Mouse (Mus musculus) heart, embryonic 12.5 days (tissue): ENCODE results near the gene Lyar. TPM values are rescaled to one million over a fixed set of nuclear protein-coding genes. Genes with fewer than 3 reads are reported as not detected.
A peak's percentile ranks its signal among the peaks of the same experiment; 100 is the strongest.

Source experiments
- ATAC-seq: fragments of 200-750 bp; cut with Nextera tagmentation; 2 replicates; pipeline ENCODE4 v1.8.0; 2017; ENCODE audit warnings: moderate TSS enrichment, moderate library complexity; ENCODE audit not compliant: insufficient number of reproducible peaks, low FRiP score
- H3K27ac ChIP-seq: fragments of 300-500 bp; sonication (generic); 2 replicates; pipeline ENCODE4 v1.5.1; 2016; ENCODE audit warnings: mild to moderate bottlenecking, moderate library complexity; ENCODE audit not compliant: poor library complexity, severe bottlenecking
- H3K27me3 ChIP-seq: fragments of 300-500 bp; sonication (generic); replicated peaks from 2 replicates; pipeline ENCODE4 v1.6.1; 2016; ENCODE audit warnings: mild to moderate bottlenecking, moderate library complexity
- H3K36me3 ChIP-seq: fragments of 300-500 bp; sonication (generic); 2 replicates; pipeline ENCODE4 v1.6.1; 2016; ENCODE audit warnings: mild to moderate bottlenecking, moderate library complexity
- H3K4me1 ChIP-seq: fragments of 300-500 bp; sonication (generic); replicated peaks from 2 replicates; pipeline ENCODE4 v1.6.1; 2016; ENCODE audit warnings: mild to moderate bottlenecking
- H3K4me2 ChIP-seq: fragments of 300-500 bp; sonication (generic); 2 replicates; pipeline ENCODE4 v1.6.1; 2016; ENCODE audit warnings: mild to moderate bottlenecking, moderate library complexity
- H3K4me3 ChIP-seq: fragments of 300-500 bp; sonication (generic); 2 replicates; pipeline ENCODE4 v1.5.1; 2016; ENCODE audit warnings: mild to moderate bottlenecking
- H3K9ac ChIP-seq: fragments of 300-500 bp; sonication (generic); 2 replicates; pipeline ENCODE4 v1.6.1; 2016; ENCODE audit warnings: mild to moderate bottlenecking, moderate library complexity
- H3K9me3 ChIP-seq: fragments of 300-500 bp; sonication (generic); replicated peaks from 2 replicates; pipeline ENCODE4 v1.6.1; 2016; ENCODE audit warnings: mild to moderate bottlenecking, moderate library complexity
- WGBS: fragments of 180-500 bp; shearing (Covaris S2); methylation state at CpG from one replicate; pipeline ENCODE4 v1.1.7; 2016; 5-methylcytosine and 5-hydroxymethylcytosine counted together
- polyA plus RNA-seq: library from polyadenylated mRNA; unstranded; fragments of >200 nt; fragmentation: Nextera tagmentation; extraction: Ambion mirVana; gene quantifications from 2 replicates; pipeline ENCODE4 v1.2.1, GENCODE M21; 2016

Gene Lyar
- 59.4 and 61.3 TPM in 2 replicates for polyA plus RNA-seq

- Histone ChIP-seq H3K9me3 (no peaks in the 10 kb centered on the region), H3K4me2 (peak within 1 kb of the TSS; percentile 90), H3K27me3 (no peaks in the 10 kb centered on the region), H3K27ac (peak within 1 kb of the TSS; percentile 29), H3K9ac (peak within 1 kb of the TSS; percentile 88), H3K4me1 (peaks cover 18% of the 10 kb centered on the region), H3K36me3 (peaks cover 31% of the 10 kb centered on the region), H3K4me3 (peak within 1 kb of the TSS; percentile 89)
- WGBS, result under 1% methylated on average over 55 of the region's 55 CpGs
- peak; percentile 90 for ATAC-seq
Measured at GRCm38 (mm10) chr5:38220328-38220912, at the start of gene Lyar, which contains the start of gene Zbtb49. Gene Lyar (plus strand): TSS chr5:38220470. Gene Zbtb49 (minus strand): TSS chr5:38220457.

- Histone ChIP-seq H3K4me3 (no peak overlapping the region), H3K4me1 (no peaks in the 10 kb centered on the region), H3K9me3 (0 out of 2 replicates have a peak, but pooled peaks cover 13% of the 10 kb centered on the region), H3K36me3 (no peaks in the 10 kb centered on the region), H3K27ac (no peak overlapping the region), H3K9ac (no peak overlapping the region), H3K4me2 (no peak overlapping the region), H3K27me3 (peaks cover 15% of the 10 kb centered on the region)
- WGBS, result 40% methylated on average over 5 of the region's 5 CpGs
- ATAC-seq, result no peak
Measured at GRCm38 (mm10) chr5:38173766-38174165, 46.5 kb upstream of the Lyar start.

GRCm38 (mm10) chr5:38174256-38174912 is 45.9 kb upstream of the Lyar start:
- no peak for ATAC-seq
- Histone ChIP-seq H3K4me3 (no peak overlapping the region), H3K9ac (no peak overlapping the region), H3K36me3 (no peaks in the 10 kb centered on the region), H3K4me1 (no peaks in the 10 kb centered on the region), H3K4me2 (no peak overlapping the region), H3K27me3 (peaks cover 15% of the 10 kb centered on the region), H3K27ac (no peak overlapping the region), H3K9me3 (0 out of 2 replicates have a peak, but pooled peaks cover 13% of the 10 kb centered on the region)
- 75% methylated on average over 16 of the region's 16 CpGs for WGBS

GRCm38 (mm10) chr5:38184688-38185285 is 35.5 kb upstream of the Lyar start:
- no peak overlapping the region for H3K9ac ChIP-seq
- 73% methylated on average over 6 of the region's 6 CpGs for WGBS
- ATAC-seq, result no peak
- H3K27ac ChIP-seq, result no peak overlapping the region
- H3K4me3 ChIP-seq, result no peak overlapping the region
- H3K36me3 ChIP-seq, result no peaks in the 10 kb centered on the region
- H3K4me1 ChIP-seq, result no peaks in the 10 kb centered on the region
- H3K4me2 ChIP-seq, result no peak overlapping the region
- peaks cover 3% of the 10 kb centered on the region; the same call in 1 of the 2 replicates for H3K27me3 ChIP-seq
- peaks cover 3% of the 10 kb centered on the region; the same call in 1 of the 2 replicates for H3K9me3 ChIP-seq

- Histone ChIP-seq H3K4me1 (no peaks in the 10 kb centered on the region), H3K27me3 (peaks cover 3% of the 10 kb centered on the region; the same call in 1 of the 2 replicates), H3K4me2 (no peak overlapping the region), H3K4me3 (no peak overlapping the region), H3K9me3 (peaks cover 4% of the 10 kb centered on the region; the same call in 1 of the 2 replicates), H3K9ac (no peak overlapping the region), H3K36me3 (no peaks in the 10 kb centered on the region), H3K27ac (no peak overlapping the region)
- no peak for ATAC-seq
- 70% methylated on average over 2 of the region's 2 CpGs for WGBS
Measured at GRCm38 (mm10) chr5:38187006-38187405, 33.3 kb upstream of the Lyar start.

- WGBS, result 82% methylated on average over 3 of the region's 3 CpGs
- ATAC-seq, result no peak
- H3K9me3 ChIP-seq, result peaks cover 4% of the 10 kb centered on the region; the same call in 1 of the 2 replicates
- no peak overlapping the region for H3K9ac ChIP-seq
- H3K27me3 ChIP-seq, result peaks cover 3% of the 10 kb centered on the region; the same call in 1 of the 2 replicates
- H3K4me3 ChIP-seq, result no peak overlapping the region
- no peaks in the 10 kb centered on the region for H3K36me3 ChIP-seq
- no peaks in the 10 kb centered on the region for H3K4me1 ChIP-seq
- no peak overlapping the region for H3K27ac ChIP-seq
- no peak overlapping the region for H3K4me2 ChIP-seq
Measured at GRCm38 (mm10) chr5:38190907-38191306, 29.4 kb upstream of the Lyar start.

- Histone ChIP-seq H3K27ac (no peak overlapping the region), H3K4me3 (no peak overlapping the region), H3K9ac (no peak overlapping the region), H3K36me3 (peaks cover 5% of the 10 kb centered on the region), H3K27me3 (no peaks in the 10 kb centered on the region), H3K9me3 (no peaks in the 10 kb centered on the region), H3K4me1 (no peaks in the 10 kb centered on the region), H3K4me2 (no peak overlapping the region)
- 22% methylated on average over 2 of the region's 2 CpGs for WGBS
- ATAC-seq, result no peak
Measured at GRCm38 (mm10) chr5:38194946-38195345, 25.3 kb upstream of the Lyar start.

GRCm38 (mm10) chr5:38195941-38196340 is 24.3 kb upstream of the Lyar start:
- no peaks in the 10 kb centered on the region for H3K27me3 ChIP-seq

GRCm38 (mm10) chr5:38196821-38197481 is 23.3 kb upstream of the Lyar start:
- Histone ChIP-seq H3K9me3 (no peaks in the 10 kb centered on the region), H3K27ac (no peak overlapping the region), H3K9ac (0 out of 2 replicates have a peak overlapping the region, but pooled peaks have one; percentile 14), H3K27me3 (no peaks in the 10 kb centered on the region), H3K4me2 (no peak overlapping the region), H3K4me3 (no peak overlapping the region), H3K4me1 (no peaks in the 10 kb centered on the region), H3K36me3 (peaks cover 23% of the 10 kb centered on the region)
- no peak for ATAC-seq
- 56% methylated on average over 5 of the region's 5 CpGs for WGBS

More at GRCm38 (mm10) chr5:38195941-38196340, 24.3 kb upstream of the Lyar start:
- no peak overlapping the region for H3K4me3 ChIP-seq
- no peak overlapping the region for H3K27ac ChIP-seq
- no peaks in the 10 kb centered on the region for H3K9me3 ChIP-seq
- peaks cover 13% of the 10 kb centered on the region for H3K36me3 ChIP-seq
- no peaks in the 10 kb centered on the region for H3K4me1 ChIP-seq
- no peak overlapping the region for H3K9ac ChIP-seq
- no peak overlapping the region for H3K4me2 ChIP-seq
- ATAC-seq, result no peak

- Histone ChIP-seq H3K27me3 (no peaks in the 10 kb centered on the region), H3K4me1 (no peaks in the 10 kb centered on the region), H3K9me3 (no peaks in the 10 kb centered on the region), H3K36me3 (peaks cover 28% of the 10 kb centered on the region), H3K4me2 (no peak overlapping the region), H3K27ac (no peak overlapping the region), H3K9ac (no peak overlapping the region), H3K4me3 (no peak overlapping the region)
- ATAC-seq, result 0 out of 2 replicates have a peak, but pooled peaks have one; percentile 45
- WGBS, result 23% methylated on average over 7 of the region's 7 CpGs
Measured at GRCm38 (mm10) chr5:38197482-38197823, 22.8 kb upstream of the Lyar start.

GRCm38 (mm10) chr5:38199686-38200085 is 20.6 kb upstream of the Lyar start:
- Histone ChIP-seq H3K4me1 (no peaks in the 10 kb centered on the region), H3K4me2 (no peak overlapping the region), H3K27ac (no peak overlapping the region), H3K4me3 (no peak overlapping the region), H3K36me3 (peaks cover 50% of the 10 kb centered on the region), H3K9ac (no peak overlapping the region), H3K27me3 (no peaks in the 10 kb centered on the region), H3K9me3 (no peaks in the 10 kb centered on the region)
- WGBS, result 93% methylated on average over 2 of the region's 2 CpGs
- no peak for ATAC-seq
